Mouse (Mus musculus) liver, embryonic 14.5 days (tissue): ENCODE measurements at regions not wholly inside any gene's neighbourhood (a gene's known extent, or its start where the extent isn't known, plus 50 kb on each side); places are given as distances from the start of the nearest gene placed in this dataset.

ENCODE experiments used
- CTCF ChIP-seq: IDR thresholded peaks from 2 replicates; pipeline ENCODE4 v1.5.1; 2016; ENCODE audit warnings: antibody characterized with exemption, low read depth, control low read depth
- EP300 ChIP-seq: IDR thresholded peaks from 2 replicates; pipeline ENCODE4 v1.6.1; 2016; ENCODE audit warnings: antibody characterized with exemption, low read depth

GRCm38 (mm10) chr7:136377259-136377658, 517.2 kb upstream of the Mgmt start:
- TF ChIP-seq CTCF (no peak), EP300 (0 out of 2 replicates have a peak, but pooled peaks have one; percentile 25)
